Mouse (Mus musculus): ENCODE measurements around the gene Rab34. TPM values are rescaled to one million over a fixed set of nuclear protein-coding genes. Genes with fewer than 3 reads are reported as not detected.

Gene Rab34
- total RNA-seq, 2 experiments from 2014 or later = 4.2 to 4.5 TPM

- peak in 1 of 2 experiments; percentile 44 for DNase-seq
- intact Hi-C loops (cut with DNase I) = no loop called here
Measured at GRCm38 (mm10) chr11:78163681-78164603, 24.3 kb upstream of the Rab34 start.

GRCm38 (mm10) chr11:78164604-78164923 lies 23.7 kb upstream of the Rab34 start:
- no peak for DNase-seq
- intact Hi-C loops (cut with DNase I) = no loop called here

- peak; percentile 71 for DNase-seq
- intact Hi-C loops (cut with DNase I) = no loop called here
Measured at GRCm38 (mm10) chr11:78164924-78165760, 23.1 kb upstream of the Rab34 start, which contains the start of gene Traf4. Traf4 (minus strand) TSS chr11:78165589.

GRCm38 (mm10) chr11:78165761-78166109 lies 22.5 kb upstream of the Rab34 start:
- DNase-seq = peak in 1 of 2 experiments; percentile 23
- intact Hi-C loops (cut with DNase I) = no loop called here

GRCm38 (mm10) chr11:78166161-78166560 lies 22.1 kb upstream of the Rab34 start:
- no peak for DNase-seq
- intact Hi-C loops (cut with DNase I) = no loop called here

- intact Hi-C loops (cut with DNase I) = no loop called here
- no peak for DNase-seq
Measured at GRCm38 (mm10) chr11:78166640-78167039, 21.6 kb upstream of the Rab34 start.

GRCm38 (mm10) chr11:78167257-78167959 lies 20.8 kb upstream of the Rab34 start:
- intact Hi-C loops (cut with DNase I) = no loop called here
- DNase-seq = no peak

GRCm38 (mm10) chr11:78168541-78169468 lies 19.4 kb upstream of the Rab34 start:
- intact Hi-C loops (cut with DNase I) = no loop called here
- DNase-seq = no peak

GRCm38 (mm10) chr11:78170306-78170705 lies 17.9 kb upstream of the Rab34 start:
- DNase-seq = no peak
- intact Hi-C loops (cut with DNase I) = no loop called here

- intact Hi-C loops (cut with DNase I) = no loop called here
- no peak for DNase-seq
Measured at GRCm38 (mm10) chr11:78171328-78171727, 16.9 kb upstream of the Rab34 start.

- no peak for DNase-seq
- intact Hi-C loops (cut with DNase I) = no loop called here
Measured at GRCm38 (mm10) chr11:78172034-78172747, 16.0 kb upstream of the Rab34 start.

GRCm38 (mm10) chr11:78172748-78173383 lies 15.4 kb upstream of the Rab34 start:
- no peak for DNase-seq
- intact Hi-C loops (cut with DNase I) = no loop called here

GRCm38 (mm10) chr11:78174506-78174905 lies 13.7 kb upstream of the Rab34 start:
- intact Hi-C loops (cut with DNase I) = no loop called here
- no peak for DNase-seq

GRCm38 (mm10) chr11:78175771-78176401 lies 12.3 kb upstream of the Rab34 start:
- intact Hi-C loops (cut with DNase I) = loop anchor here (5.0 kb wide), 1 partner anchor 194 kb away; the partner anchor contains the start of gene Phf12
- no peak for DNase-seq

- intact Hi-C loops (cut with DNase I) = loop anchor here (5.0 kb wide), 1 partner anchor 194 kb away; the partner anchor contains the start of gene Phf12
- peak; percentile 88 to 91 for DNase-seq
Measured at GRCm38 (mm10) chr11:78176402-78176862, 11.8 kb upstream of the Rab34 start, which contains the start of the genes Nek8 and Tlcd1. Nek8 (minus strand) TSS chr11:78176675. Tlcd1 (plus strand) TSS chr11:78176711.

- DNase-seq = no peak
- intact Hi-C loops (cut with DNase I) = loop anchor here (5.0 kb wide), 1 partner anchor 195 kb away; the partner anchor contains the start of gene Phf12
Measured at GRCm38 (mm10) chr11:78176905-78177331, 11.3 kb upstream of the Rab34 start.

GRCm38 (mm10) chr11:78177437-78177836 lies 10.8 kb upstream of the Rab34 start:
- intact Hi-C loops (cut with DNase I) = loop anchor here (5.0 kb wide), 1 partner anchor 195 kb away; the partner anchor contains the start of gene Phf12
- no peak for DNase-seq
